Mouse (Mus musculus): ENCODE measurements around the gene Csrnp2. TPM values are rescaled to one million over a fixed set of nuclear protein-coding genes. Genes with fewer than 3 reads are reported as not detected.
A peak's percentile ranks its signal among the peaks of the same experiment; 100 is the strongest.
"Not testable (repeated sequence)": the region's sequence is repeated elsewhere in the genome, so short reads cannot be mapped to it uniquely, and the experiment has no call there.

Gene Csrnp2
- polyA plus RNA-seq, 1 experiment from 2014 or later, result 26.2 TPM

- Histone ChIP-seq H3K4me3 (no peak overlapping the region), H3K27me3 (ENCODE audit: insufficient read depth, poor library complexity, severe bottlenecking) (no peaks in the 10 kb centered on the region), H3K9me3 (no peaks in the 10 kb centered on the region), H3K4me1 (replicated peaks) (no peaks in the 10 kb centered on the region), H3K27ac (no peak overlapping the region), H3K36me3 (peaks cover 98% of the 10 kb centered on the region)
- DNase-seq (ENCODE audit: low spot score), result no peak
- WGBS, result 92% methylated on average over 13 of the region's 13 CpGs
Observed at GRCm38 (mm10) chr15:100508454-100509167, 13.3 kb upstream of the Csrnp2 start.

- H3K27me3 ChIP-seq (ENCODE audit: insufficient read depth, poor library complexity, severe bottlenecking); H3K27ac ChIP-seq; DNase-seq (ENCODE audit: low spot score); H3K9me3 ChIP-seq; H3K4me1 ChIP-seq (replicated peaks); H3K4me3 ChIP-seq: not testable (repeated sequence)
- 94% methylated on average over 8 of the region's 8 CpGs for WGBS
- H3K36me3 ChIP-seq, result peaks cover 14% of the 10 kb centered on the region
Observed at GRCm38 (mm10) chr15:100499506-100499905, 4.2 kb upstream of the Csrnp2 start.

DNA sequence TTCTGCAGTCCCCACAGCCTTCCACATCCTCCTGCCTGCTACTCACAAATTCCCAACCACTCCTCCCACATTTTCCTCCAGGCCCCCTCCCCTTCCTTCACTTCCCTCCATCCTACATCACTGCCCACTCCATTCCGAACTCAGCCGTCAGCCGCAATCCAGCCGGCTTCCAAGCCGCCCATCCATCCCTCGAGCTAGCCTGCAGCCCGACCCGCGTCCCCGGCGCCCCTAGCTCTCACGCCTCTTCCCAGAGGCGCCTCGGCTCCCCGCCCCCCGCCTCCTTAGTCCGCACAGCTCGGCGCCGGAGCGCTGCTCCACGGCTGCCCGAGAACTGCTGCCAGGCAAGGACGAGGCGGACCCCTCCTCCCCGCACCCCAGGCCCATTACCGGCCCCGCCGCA is 641 bp downstream of the Csrnp2 start:
- H3K36me3 ChIP-seq, result 0 out of 2 replicates have a peak, but pooled peaks cover 1% of the 10 kb centered on the region
- H3K27ac ChIP-seq, result peak overlapping the region; percentile 98
- H3K4me1 ChIP-seq (replicated peaks), result peaks cover 53% of the 10 kb centered on the region
- under 1% methylated on average over 29 of the region's 29 CpGs for WGBS
- no peaks in the 10 kb centered on the region for H3K9me3 ChIP-seq
- H3K4me3 ChIP-seq, result peak overlapping the region; percentile 91
- no peaks in the 10 kb centered on the region for H3K27me3 ChIP-seq (ENCODE audit: insufficient read depth, poor library complexity, severe bottlenecking)
- no peak for DNase-seq (ENCODE audit: low spot score)

DNA sequence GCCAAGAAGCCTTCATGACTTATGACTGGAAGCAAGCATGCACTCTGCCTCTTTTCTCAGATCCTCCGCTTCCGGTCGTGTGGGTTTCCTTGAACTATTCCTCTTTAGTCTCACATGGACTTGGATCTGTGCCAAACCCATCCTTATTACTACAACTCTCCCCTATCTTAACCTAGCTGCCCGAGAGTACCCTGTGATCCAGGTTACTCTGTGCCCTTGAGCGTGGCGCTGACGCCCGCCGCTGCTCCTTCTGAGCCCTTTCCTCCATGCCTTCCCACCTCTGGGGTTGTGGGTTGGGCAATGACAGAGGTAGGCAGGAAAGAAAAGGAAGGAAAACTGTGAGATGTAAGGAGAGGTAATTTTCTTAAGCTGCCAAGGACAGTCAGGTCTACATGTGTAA is 3.3 kb downstream of the Csrnp2 start:
- no peak overlapping the region for H3K27ac ChIP-seq
- DNase-seq (ENCODE audit: low spot score), result no peak
- H3K27me3 ChIP-seq (ENCODE audit: insufficient read depth, poor library complexity, severe bottlenecking), result no peaks in the 10 kb centered on the region
- peaks cover 28% of the 10 kb centered on the region for H3K36me3 ChIP-seq
- 89% methylated on average over 9 of the region's 9 CpGs for WGBS
- H3K9me3 ChIP-seq, result no peaks in the 10 kb centered on the region
- H3K4me3 ChIP-seq, result no peak overlapping the region
- H3K4me1 ChIP-seq (replicated peaks), result peaks cover 68% of the 10 kb centered on the region

DNA sequence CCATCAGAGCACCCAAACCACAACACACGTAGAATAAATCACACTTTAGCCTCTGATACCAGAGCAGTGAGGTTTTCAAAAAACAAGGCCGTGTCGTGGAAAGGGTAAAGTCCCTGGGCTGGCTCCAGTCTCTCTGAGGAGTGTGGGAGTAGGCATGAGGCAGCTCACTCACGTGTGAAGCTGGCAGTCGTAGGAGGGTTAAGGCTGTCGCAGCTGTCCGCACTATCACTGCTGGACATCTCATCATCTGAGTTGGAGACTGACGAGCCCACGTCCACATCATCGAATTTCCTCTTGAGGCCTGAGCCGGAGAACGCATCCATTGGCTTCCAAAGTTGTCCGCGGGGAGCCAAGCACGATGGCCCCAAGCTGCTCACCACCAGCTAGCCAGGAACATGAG is 6.0 kb downstream of the Csrnp2 start:
- no peak for DNase-seq (ENCODE audit: low spot score)
- no peak overlapping the region for H3K4me3 ChIP-seq
- H3K9me3 ChIP-seq, result no peaks in the 10 kb centered on the region
- H3K27ac ChIP-seq, result no peak overlapping the region; the same call in 1 of the 2 replicates
- no peaks in the 10 kb centered on the region for H3K27me3 ChIP-seq (ENCODE audit: insufficient read depth, poor library complexity, severe bottlenecking)
- H3K4me1 ChIP-seq (replicated peaks), result peaks cover 73% of the 10 kb centered on the region
- peaks cover 55% of the 10 kb centered on the region for H3K36me3 ChIP-seq
- 82% methylated on average over 15 of the region's 15 CpGs for WGBS

GRCm38 (mm10) chr15:100488297-100488696 is 7.0 kb downstream of the Csrnp2 start:
- H3K9me3 ChIP-seq; H3K27ac ChIP-seq; DNase-seq (ENCODE audit: low spot score); H3K27me3 ChIP-seq (ENCODE audit: insufficient read depth, poor library complexity, severe bottlenecking); H3K4me3 ChIP-seq: not testable (repeated sequence)
- H3K36me3 ChIP-seq, result peaks cover 65% of the 10 kb centered on the region
- 88% methylated on average over 1 of the region's 1 CpGs for WGBS
- peaks cover 64% of the 10 kb centered on the region for H3K4me1 ChIP-seq (replicated peaks)

- 0 out of 2 replicates have a peak overlapping the region, but pooled peaks have one; percentile 14 for H3K27ac ChIP-seq
- no peaks in the 10 kb centered on the region for H3K9me3 ChIP-seq
- no peaks in the 10 kb centered on the region for H3K27me3 ChIP-seq (ENCODE audit: insufficient read depth, poor library complexity, severe bottlenecking)
- H3K4me1 ChIP-seq (replicated peaks), result peaks cover 51% of the 10 kb centered on the region
- DNase-seq (ENCODE audit: low spot score), result no peak
- H3K36me3 ChIP-seq, result peaks cover 77% of the 10 kb centered on the region
- WGBS, result 81% methylated on average over 2 of the region's 2 CpGs
- no peak overlapping the region for H3K4me3 ChIP-seq
Observed at GRCm38 (mm10) chr15:100487050-100487449, 8.2 kb downstream of the Csrnp2 start.

GRCm38 (mm10) chr15:100486450-100486849 is 8.8 kb downstream of the Csrnp2 start:
- Histone ChIP-seq H3K27me3 (ENCODE audit: insufficient read depth, poor library complexity, severe bottlenecking) (no peaks in the 10 kb centered on the region), H3K4me1 (replicated peaks) (peaks cover 46% of the 10 kb centered on the region), H3K9me3 (no peaks in the 10 kb centered on the region), H3K27ac (peak overlapping the region; percentile 40; the same call in 1 of the 2 replicates), H3K4me3 (0 out of 2 replicates have a peak overlapping the region, but pooled peaks have one; percentile 6), H3K36me3 (peaks cover 83% of the 10 kb centered on the region)
- WGBS, result 20% methylated on average over 7 of the region's 7 CpGs
- peak; percentile 49 for DNase-seq (ENCODE audit: low spot score)

DNA sequence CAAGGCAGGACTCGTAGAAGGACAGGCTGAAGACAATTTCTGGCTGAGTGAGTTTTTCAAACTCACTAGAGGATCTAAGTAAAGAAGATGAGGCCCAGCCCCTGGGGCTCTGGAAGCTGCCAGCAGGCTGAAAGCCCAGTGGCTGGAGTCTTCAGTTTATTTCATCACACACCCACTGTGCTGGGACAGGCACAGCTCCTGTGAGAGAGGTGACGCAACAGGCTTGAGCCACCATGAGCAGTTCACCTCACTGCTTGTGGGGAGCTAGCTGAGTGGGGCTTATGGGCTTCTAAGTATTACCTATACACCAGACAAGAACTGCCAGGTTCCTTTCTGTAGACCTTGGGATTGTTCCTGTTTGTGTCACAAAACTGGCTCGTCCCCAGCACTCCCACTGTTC is 9.7 kb downstream of the Csrnp2 start:
- H3K36me3 ChIP-seq, result peaks cover 92% of the 10 kb centered on the region
- H3K27me3 ChIP-seq (ENCODE audit: insufficient read depth, poor library complexity, severe bottlenecking), result no peaks in the 10 kb centered on the region
- WGBS, result 85% methylated on average over 3 of the region's 3 CpGs
- peaks cover 37% of the 10 kb centered on the region for H3K4me1 ChIP-seq (replicated peaks)
- H3K27ac ChIP-seq, result no peak overlapping the region
- no peaks in the 10 kb centered on the region for H3K9me3 ChIP-seq
- DNase-seq (ENCODE audit: low spot score), result no peak
- H3K4me3 ChIP-seq, result no peak overlapping the region

GRCm38 (mm10) chr15:100478925-100479324 is 16.4 kb downstream of the Csrnp2 start:
- H3K9me3 ChIP-seq, result no peaks in the 10 kb centered on the region
- peaks cover 99% of the 10 kb centered on the region for H3K36me3 ChIP-seq
- no peaks in the 10 kb centered on the region for H3K4me1 ChIP-seq (replicated peaks)
- DNase-seq (ENCODE audit: low spot score), result no peak
- no peak overlapping the region for H3K27ac ChIP-seq
- no peaks in the 10 kb centered on the region for H3K27me3 ChIP-seq (ENCODE audit: insufficient read depth, poor library complexity, severe bottlenecking)
- WGBS, result 86% methylated on average over 4 of the region's 4 CpGs
- no peak overlapping the region for H3K4me3 ChIP-seq

- no peak overlapping the region for H3K27ac ChIP-seq
- no peaks in the 10 kb centered on the region for H3K9me3 ChIP-seq
- no peaks in the 10 kb centered on the region for H3K27me3 ChIP-seq (ENCODE audit: insufficient read depth, poor library complexity, severe bottlenecking)
- H3K4me1 ChIP-seq (replicated peaks), result no peaks in the 10 kb centered on the region
- DNase-seq (ENCODE audit: low spot score), result no peak
- 88% methylated on average over 10 of the region's 10 CpGs for WGBS
- H3K36me3 ChIP-seq, result peaks cover 99% of the 10 kb centered on the region
- no peak overlapping the region for H3K4me3 ChIP-seq
Observed at GRCm38 (mm10) chr15:100478351-100478750, 16.9 kb downstream of the Csrnp2 start.

- Histone ChIP-seq H3K4me1 (replicated peaks) (peaks cover 19% of the 10 kb centered on the region), H3K27ac (no peak overlapping the region), H3K4me3 (no peak overlapping the region), H3K27me3 (ENCODE audit: insufficient read depth, poor library complexity, severe bottlenecking) (no peaks in the 10 kb centered on the region), H3K36me3 (peaks cover 84% of the 10 kb centered on the region), H3K9me3 (no peaks in the 10 kb centered on the region; the same call in 1 of the 2 replicates)
- DNase-seq (ENCODE audit: low spot score), result no peak
- WGBS, result 88% methylated on average over 7 of the region's 7 CpGs
Observed at GRCm38 (mm10) chr15:100473926-100474503, 21.3 kb downstream of the Csrnp2 start.

DNA sequence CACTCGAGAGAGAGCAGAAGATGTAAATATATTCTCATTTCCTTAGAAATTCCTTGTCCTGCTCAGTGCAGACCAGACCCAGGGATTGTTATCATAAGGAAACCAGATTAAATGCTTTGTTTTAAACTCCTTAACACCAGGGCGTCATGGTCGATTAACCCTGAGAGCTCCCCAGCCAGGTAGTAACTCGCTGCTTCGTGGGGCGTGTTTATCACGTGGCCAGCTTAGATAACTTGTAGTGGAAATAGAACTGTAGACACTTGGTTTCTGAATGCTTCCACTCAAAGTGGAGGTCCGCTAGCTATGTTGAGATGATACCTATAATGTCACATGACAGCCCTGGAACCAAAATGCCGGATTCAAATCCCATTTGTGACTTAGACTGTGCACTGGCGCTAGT is 25.3 kb downstream of the Csrnp2 start:
- DNase-seq (ENCODE audit: low spot score), result no peak
- Histone ChIP-seq H3K4me1 (replicated peaks) (peaks cover 34% of the 10 kb centered on the region), H3K4me3 (peak overlapping the region; percentile 86), H3K27me3 (ENCODE audit: insufficient read depth, poor library complexity, severe bottlenecking) (no peaks in the 10 kb centered on the region), H3K9me3 (no peaks in the 10 kb centered on the region; the same call in 1 of the 2 replicates), H3K27ac (no peak overlapping the region), H3K36me3 (peaks cover 45% of the 10 kb centered on the region)
- 75% methylated on average over 10 of the region's 10 CpGs for WGBS
